Mouse (Mus musculus) brain, embryonic 14.5 days (tissue): ENCODE results near the gene Zyx. TPM values are rescaled to one million over a fixed set of nuclear protein-coding genes. Genes with fewer than 3 reads are reported as not detected.

Experiments
- DNase-seq: peaks from one replicate; pipeline ENCODE4 v3.0.0-alpha.2; 2011; ENCODE audit warnings: low read depth
- CTCF ChIP-seq: fragments of 200-500 bp; IDR thresholded peaks from 2 replicates; pipeline ENCODE4 v1.5.1; 2012; ENCODE audit warnings: inconsistent platforms, mild to moderate bottlenecking, moderate library complexity, borderline replicate concordance; ENCODE audit not compliant: insufficient read depth, insufficient read length; ENCODE audit errors: extremely low read depth
- POLR2A ChIP-seq: fragments of 200-500 bp; IDR thresholded peaks from 2 replicates; pipeline ENCODE4 v1.6.1; 2012; ENCODE audit warnings: mild to moderate bottlenecking, inconsistent platforms, borderline replicate concordance; ENCODE audit not compliant: poor library complexity, insufficient read depth, insufficient read length, severe bottlenecking; ENCODE audit errors: extremely low read depth
- polyA plus RNA-seq: library from polyadenylated mRNA; depleted of rRNA; stranded (reverse); fragments of >200 nt; gene quantifications from 2 replicates; pipeline ENCODE4 v1.2.3, GENCODE M21; 2012

Zyx gene
- polyA plus RNA-seq, 1 experiment: 76.3 TPM

DNA sequence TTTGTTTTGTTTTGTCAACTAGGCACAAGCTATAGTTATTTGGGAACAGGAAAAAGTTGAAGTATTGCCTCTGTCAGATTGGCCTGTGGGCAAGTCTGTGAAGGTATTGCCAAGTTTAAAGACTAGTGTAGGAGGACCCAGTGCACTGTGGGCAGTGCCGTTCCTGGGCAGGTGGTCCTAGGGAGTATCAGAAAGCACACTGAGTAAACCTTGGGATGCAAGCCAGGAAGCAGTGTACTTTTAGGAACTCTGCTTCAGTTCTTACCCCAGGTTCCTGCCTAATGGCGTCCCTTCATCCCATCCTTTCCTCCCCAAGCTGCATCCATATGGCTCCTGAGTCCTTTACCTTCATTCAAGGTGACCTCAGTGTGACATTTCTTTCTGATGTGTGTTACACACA lies 25.7 kb downstream of the Zyx start:
- TF ChIP-seq POLR2A (no peak), CTCF (no peak)
- no peak for DNase-seq

- TF ChIP-seq POLR2A (no peak), CTCF (no peak)
- DNase-seq: no peak
Measured at GRCm38 (mm10) chr6:42376016-42376415, 26.6 kb downstream of the Zyx start.

- no peak for TF ChIP-seq POLR2A
- no peak for DNase-seq
Measured at GRCm38 (mm10) chr6:42376504-42377019, 27.1 kb downstream of the Zyx start.

GRCm38 (mm10) chr6:42377280-42377679 lies 27.9 kb downstream of the Zyx start:
- DNase-seq: no peak
- no peak for TF ChIP-seq CTCF
- no peak for TF ChIP-seq POLR2A

DNA sequence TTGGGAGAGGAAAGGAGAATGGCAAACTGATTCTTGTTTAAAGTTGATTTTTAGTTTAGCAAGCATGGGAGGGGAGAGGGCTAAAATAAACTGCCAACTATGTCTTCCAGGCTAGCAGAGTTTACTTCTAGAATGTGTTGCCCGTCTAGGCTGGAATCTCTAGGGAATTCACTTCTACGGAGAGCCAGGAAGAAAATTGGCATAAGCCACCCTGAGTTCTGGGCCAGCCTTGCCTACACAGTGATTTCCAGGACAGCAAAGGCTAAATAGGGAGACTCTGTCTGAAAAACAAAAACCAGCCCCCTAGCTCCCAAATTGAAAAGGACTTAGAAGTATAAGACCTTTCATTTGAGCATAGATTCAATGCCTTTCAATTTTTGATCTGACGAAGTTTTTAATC lies 30.1 kb downstream of the Zyx start:
- TF ChIP-seq CTCF: no peak
- TF ChIP-seq POLR2A: no peak
- no peak for DNase-seq

DNA sequence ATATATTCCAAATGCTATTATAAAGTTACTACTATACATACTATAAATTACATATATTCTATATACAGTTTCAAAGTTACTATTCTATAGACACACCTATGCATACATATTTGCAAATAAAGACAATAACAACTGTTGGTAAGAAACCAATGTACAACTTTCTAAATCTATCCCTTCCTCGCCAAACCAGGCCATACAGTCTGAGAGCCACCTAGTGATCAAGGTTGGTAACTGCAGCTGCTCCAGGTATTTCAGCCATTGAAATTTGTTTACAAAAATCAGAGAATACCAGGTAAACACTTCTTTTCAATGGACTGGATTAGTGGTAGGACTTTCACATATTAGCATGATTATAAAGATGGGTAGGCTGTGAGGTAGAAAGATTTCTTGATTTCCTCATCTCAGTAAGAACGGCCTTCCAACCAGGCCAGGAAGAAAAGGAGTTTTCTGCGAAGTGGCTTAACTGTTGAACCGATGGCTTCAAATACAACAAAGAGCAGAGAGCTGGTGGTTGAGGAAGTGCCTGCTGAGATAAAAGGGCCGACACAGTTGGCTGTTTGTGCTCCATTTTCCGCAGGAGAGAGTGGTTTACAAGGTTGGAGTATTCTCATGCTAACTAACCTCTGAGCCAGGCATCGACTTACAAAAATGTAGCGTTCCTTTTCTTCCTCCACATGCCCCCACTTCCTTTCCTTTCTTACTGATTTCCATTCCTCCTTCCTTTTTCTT lies 31.1 kb downstream of the Zyx start:
- DNase-seq: peak; percentile 61

GRCm38 (mm10) chr6:42381221-42381620 lies 31.8 kb downstream of the Zyx start:
- DNase-seq: no peak
- TF ChIP-seq POLR2A: no peak
- TF ChIP-seq CTCF: no peak

More for the DNA sequence above, 31.1 kb downstream of the Zyx start:
- TF ChIP-seq POLR2A (no peak), CTCF (peak; percentile 73; the same call in 1 of the 2 replicates)

GRCm38 (mm10) chr6:42381916-42382381 lies 32.5 kb downstream of the Zyx start:
- DNase-seq: no peak
- TF ChIP-seq CTCF (no peak), POLR2A (no peak)

GRCm38 (mm10) chr6:42383360-42383759 lies 33.9 kb downstream of the Zyx start:
- TF ChIP-seq CTCF (no peak), POLR2A (no peak)
- DNase-seq: no peak

DNA sequence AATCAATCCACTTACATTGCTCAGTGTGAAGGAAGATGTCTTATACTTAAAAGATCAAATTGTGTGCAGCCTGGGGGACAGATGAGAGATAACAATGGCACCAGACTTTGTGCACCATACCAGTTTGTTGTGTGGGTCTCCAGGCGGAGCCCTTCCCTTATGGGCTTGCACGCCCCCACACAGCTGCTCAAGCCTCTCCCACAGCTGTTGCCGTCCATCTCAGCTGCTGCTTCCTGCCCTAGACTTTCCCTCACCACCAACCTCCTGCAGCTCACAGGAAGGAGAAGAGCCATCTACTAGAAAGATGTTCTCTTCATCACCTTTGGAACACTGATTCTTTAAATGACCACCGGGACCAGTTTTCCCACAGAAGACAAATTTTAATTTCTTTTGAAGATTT lies 36.2 kb downstream of the Zyx start:
- TF ChIP-seq CTCF (no peak), POLR2A (no peak)

GRCm38 (mm10) chr6:42391796-42392330 lies 42.4 kb downstream of the Zyx start:
- no peak for DNase-seq
- no peak for TF ChIP-seq POLR2A
- TF ChIP-seq CTCF: no peak

More for the DNA sequence above, 36.2 kb downstream of the Zyx start:
- DNase-seq: no peak
